Mouse (Mus musculus) hindbrain, embryonic 15.5 days (tissue): Measurements from ENCODE around the gene Wdr47. TPM values are rescaled to one million over a fixed set of nuclear protein-coding genes. Genes with fewer than 3 reads are reported as not detected.
"Not testable (repeated sequence)": the region's sequence is repeated elsewhere in the genome, so short reads cannot be mapped to it uniquely, and the experiment has no call there.

ENCODE experiments used
- ATAC-seq: fragments of 200-750 bp; cut with Nextera tagmentation; 2 replicates; pipeline ENCODE4 v1.8.0; 2017; ENCODE audit warnings: low read depth, moderate number of reproducible peaks, moderate TSS enrichment; ENCODE audit not compliant: low FRiP score
- H3K27ac ChIP-seq: fragments of 300-500 bp; sonication (generic); replicated peaks from 2 replicates; pipeline ENCODE4 v1.5.1; 2015; ENCODE audit warnings: mild to moderate bottlenecking, inconsistent platforms
- H3K27me3 ChIP-seq: fragments of 300-500 bp; sonication (generic); 2 replicates; pipeline ENCODE4 v1.6.1; 2015; ENCODE audit warnings: control low read depth, inconsistent platforms
- H3K36me3 ChIP-seq: fragments of 300-500 bp; sonication (generic); 2 replicates; pipeline ENCODE4 v1.6.1; 2015; ENCODE audit warnings: control low read depth, inconsistent platforms
- H3K4me1 ChIP-seq: fragments of 300-500 bp; sonication (generic); replicated peaks from 2 replicates; pipeline ENCODE4 v1.6.1; 2015; ENCODE audit warnings: control low read depth, inconsistent platforms
- H3K4me2 ChIP-seq: fragments of 300-500 bp; sonication (generic); 2 replicates; pipeline ENCODE4 v1.6.1; 2015; ENCODE audit warnings: moderate library complexity, mild to moderate bottlenecking, inconsistent platforms
- H3K4me3 ChIP-seq: fragments of 300-500 bp; sonication (generic); 2 replicates; pipeline ENCODE4 v1.5.1; 2015; ENCODE audit warnings: mild to moderate bottlenecking, inconsistent platforms
- H3K9ac ChIP-seq: fragments of 300-500 bp; sonication (generic); 2 replicates; pipeline ENCODE4 v1.6.1; 2015; ENCODE audit warnings: inconsistent platforms
- H3K9me3 ChIP-seq: fragments of 300-500 bp; sonication (generic); 2 replicates; pipeline ENCODE4 v1.6.1; 2016; ENCODE audit warnings: control low read depth, inconsistent platforms
- WGBS: fragments of 180-500 bp; shearing (Covaris S2); methylation state at CpG from one replicate; pipeline ENCODE4 v1.1.7; 2015; 5-methylcytosine and 5-hydroxymethylcytosine counted together
- polyA plus RNA-seq: library from polyadenylated mRNA; unstranded; fragments of >200 nt; fragmentation: Nextera tagmentation; extraction: Ambion mirVana; gene quantifications from 2 replicates; pipeline ENCODE4 v1.2.1, GENCODE M21; 2015

Wdr47 gene
- 103 and 105 TPM in 2 replicates for polyA plus RNA-seq

GRCm38 (mm10) chr3:108590786-108591529 lies at the start of gene Wdr47:
Gene Wdr47, plus strand, starts transcription at chr3:108591279.
- WGBS, result 5% methylated on average over 43 of the region's 44 CpGs
- Histone ChIP-seq H3K9ac (peak within 1 kb of the TSS; percentile 93), H3K27me3 (no peaks in the 10 kb centered on the region), H3K4me2 (peak within 1 kb of the TSS; percentile 64), H3K4me3 (peak within 1 kb of the TSS; percentile 90), H3K9me3 (no peaks in the 10 kb centered on the region), H3K4me1 (peaks cover 10% of the 10 kb centered on the region), H3K36me3 (no peaks in the 10 kb centered on the region), H3K27ac (peak within 1 kb of the TSS; percentile 94)
- ATAC-seq, result peak; percentile 98

- Histone ChIP-seq H3K4me2 (no peak overlapping the region), H3K36me3 (no peaks in the 10 kb centered on the region), H3K9ac (no peak overlapping the region), H3K27me3 (no peaks in the 10 kb centered on the region), H3K9me3 (no peaks in the 10 kb centered on the region), H3K27ac (no peak overlapping the region), H3K4me1 (0 out of 2 replicates have a peak, but pooled peaks cover 6% of the 10 kb centered on the region), H3K4me3 (no peak overlapping the region)
- 86% methylated on average over 11 of the region's 11 CpGs for WGBS
- ATAC-seq, result no peak
These were observed 48.8 kb upstream of the Wdr47 start for GRCm38 (mm10) chr3:108542299-108542698.

GRCm38 (mm10) chr3:108554111-108554561 lies 36.9 kb upstream of the Wdr47 start:
- under 1% methylated on average over 42 of the region's 42 CpGs for WGBS
- Histone ChIP-seq H3K27ac (peak overlapping the region; percentile 96), H3K27me3 (no peaks in the 10 kb centered on the region), H3K9me3 (no peaks in the 10 kb centered on the region), H3K4me3 (peak overlapping the region; percentile 92), H3K4me1 (peaks cover 6% of the 10 kb centered on the region), H3K4me2 (peak overlapping the region; percentile 84), H3K36me3 (peaks cover 24% of the 10 kb centered on the region), H3K9ac (peak overlapping the region; percentile 100)
- ATAC-seq, result peak; percentile 66; the same call in 1 of the 2 replicates

- Histone ChIP-seq H3K27ac (peak overlapping the region; percentile 96), H3K4me2 (peak overlapping the region; percentile 84), H3K4me1 (peaks cover 6% of the 10 kb centered on the region), H3K27me3 (no peaks in the 10 kb centered on the region), H3K36me3 (peaks cover 27% of the 10 kb centered on the region), H3K9me3 (no peaks in the 10 kb centered on the region), H3K4me3 (peak overlapping the region; percentile 92), H3K9ac (peak overlapping the region; percentile 100)
- WGBS, result 18% methylated on average over 21 of the region's 22 CpGs
- peak; percentile 97 for ATAC-seq
These were observed 36.3 kb upstream of the Wdr47 start for GRCm38 (mm10) chr3:108554587-108555312.

GRCm38 (mm10) chr3:108557888-108558287 lies 33.2 kb upstream of the Wdr47 start:
- Histone ChIP-seq H3K4me3 (no peak overlapping the region), H3K9me3 (no peaks in the 10 kb centered on the region), H3K27me3 (no peaks in the 10 kb centered on the region), H3K4me1 (peaks cover 20% of the 10 kb centered on the region), H3K4me2 (no peak overlapping the region), H3K36me3 (peaks cover 32% of the 10 kb centered on the region), H3K27ac (no peak overlapping the region), H3K9ac (no peak overlapping the region)
- ATAC-seq, result no peak
- WGBS, result 90% methylated on average over 4 of the region's 4 CpGs

GRCm38 (mm10) chr3:108562133-108562730 lies 28.8 kb upstream of the Wdr47 start, which contains the start of gene Tmem167b:
Gene Tmem167b, minus strand, starts transcription at chr3:108562466.
- Histone ChIP-seq H3K36me3 (peaks cover 27% of the 10 kb centered on the region), H3K4me3 (peak within 1 kb of the TSS; percentile 67), H3K9ac (peak within 1 kb of the TSS; percentile 64), H3K4me2 (peak within 1 kb of the TSS; percentile 80), H3K27me3 (no peaks in the 10 kb centered on the region), H3K27ac (peak within 1 kb of the TSS; percentile 93), H3K4me1 (peaks cover 22% of the 10 kb centered on the region), H3K9me3 (no peaks in the 10 kb centered on the region)
- ATAC-seq, result peak; percentile 98
- under 1% methylated on average over 43 of the region's 45 CpGs for WGBS

GRCm38 (mm10) chr3:108562777-108563271 lies 28.3 kb upstream of the Wdr47 start:
- peak overlapping the region; percentile 80 for H3K4me2 ChIP-seq
- H3K27ac ChIP-seq, result peak overlapping the region; percentile 93
- 15% methylated on average over 15 of the region's 15 CpGs for WGBS
- peak; percentile 73 for ATAC-seq
- H3K4me1 ChIP-seq, result peaks cover 22% of the 10 kb centered on the region
- H3K9ac ChIP-seq, result peak overlapping the region; percentile 5
- H3K27me3 ChIP-seq, result no peaks in the 10 kb centered on the region
- peak overlapping the region; percentile 67 for H3K4me3 ChIP-seq
- H3K9me3 ChIP-seq, result no peaks in the 10 kb centered on the region
- H3K36me3 ChIP-seq, result peaks cover 21% of the 10 kb centered on the region

DNA sequence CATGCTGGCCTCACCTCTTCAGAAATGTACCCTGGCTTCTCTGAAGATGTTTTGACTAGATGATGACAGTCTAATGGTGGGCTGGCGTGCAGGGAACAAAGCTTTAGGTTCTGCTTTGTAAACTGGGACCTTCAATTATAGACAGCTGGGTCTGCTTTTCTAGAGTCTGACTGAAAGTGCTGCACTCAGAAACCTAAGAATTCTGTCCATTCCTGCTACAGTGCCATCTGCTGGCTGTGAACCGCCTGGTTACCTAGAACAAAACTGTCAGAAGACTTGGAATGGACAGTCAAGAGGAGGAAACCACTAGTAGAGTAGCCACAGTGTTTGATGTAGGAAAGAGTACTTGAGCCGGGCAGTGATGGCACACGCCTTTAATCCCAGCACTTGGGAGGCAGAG lies 27.8 kb upstream of the Wdr47 start:
- H3K4me2 ChIP-seq, result peak overlapping the region; percentile 80
- peak overlapping the region; percentile 67 for H3K4me3 ChIP-seq
- ATAC-seq, result 0 out of 2 replicates have a peak, but pooled peaks have one; percentile 5
- H3K9ac ChIP-seq, result peak overlapping the region; percentile 5
- WGBS, result 6% methylated on average over 4 of the region's 4 CpGs
- no peaks in the 10 kb centered on the region for H3K9me3 ChIP-seq
- no peaks in the 10 kb centered on the region for H3K27me3 ChIP-seq
- H3K27ac ChIP-seq, result peak overlapping the region; percentile 93
- peaks cover 22% of the 10 kb centered on the region for H3K4me1 ChIP-seq
- peaks cover 16% of the 10 kb centered on the region for H3K36me3 ChIP-seq

GRCm38 (mm10) chr3:108567990-108568877 lies 22.8 kb upstream of the Wdr47 start:
- no peaks in the 10 kb centered on the region for H3K27me3 ChIP-seq
- H3K4me3 ChIP-seq, result no peak overlapping the region
- H3K4me1 ChIP-seq, result peaks cover 17% of the 10 kb centered on the region
- H3K27ac ChIP-seq, result peak overlapping the region; percentile 49
- no peaks in the 10 kb centered on the region for H3K9me3 ChIP-seq
- no peak overlapping the region for H3K9ac ChIP-seq
- no peak for ATAC-seq
- WGBS, result 10% methylated on average over 15 of the region's 15 CpGs
- no peaks in the 10 kb centered on the region for H3K36me3 ChIP-seq
- H3K4me2 ChIP-seq, result no peak overlapping the region

- not testable (repeated sequence) for H3K9me3 ChIP-seq, H3K4me2 ChIP-seq, H3K9ac ChIP-seq, H3K36me3 ChIP-seq, H3K4me3 ChIP-seq, H3K27me3 ChIP-seq, ATAC-seq, H3K27ac ChIP-seq
- peaks cover 19% of the 10 kb centered on the region for H3K4me1 ChIP-seq
- WGBS, result 58% methylated on average over 3 of the region's 3 CpGs
These were observed 21.4 kb upstream of the Wdr47 start for GRCm38 (mm10) chr3:108569636-108570035.

DNA sequence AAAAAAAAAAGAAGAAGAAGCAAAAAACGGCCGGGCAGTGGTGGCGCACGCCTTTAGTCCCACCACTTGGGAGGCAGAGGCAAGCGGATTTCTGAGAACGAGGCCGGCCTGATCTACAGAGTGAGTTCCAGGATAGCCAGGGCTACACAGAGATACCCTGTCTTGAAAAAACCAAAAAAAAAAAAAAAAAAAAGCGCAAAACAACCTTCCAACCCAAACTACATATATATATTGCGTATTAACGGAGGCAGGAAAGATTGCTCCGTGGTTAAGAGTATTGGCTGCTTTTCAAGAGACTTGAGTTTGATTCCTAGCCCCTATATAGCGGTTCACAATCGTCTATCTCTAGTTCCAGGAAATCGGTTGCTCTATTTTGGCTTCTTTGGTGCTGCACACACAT lies 20.3 kb upstream of the Wdr47 start:
- Histone ChIP-seq H3K4me3 (peak overlapping the region; percentile 63; the same call in 1 of the 2 replicates), H3K4me1 (peaks cover 19% of the 10 kb centered on the region)
- 87% methylated on average over 14 of the region's 14 CpGs for WGBS

More for the DNA sequence above, 20.3 kb upstream of the Wdr47 start:
- Histone ChIP-seq H3K27me3 (no peaks in the 10 kb centered on the region), H3K9ac (no peak overlapping the region), H3K9me3 (no peaks in the 10 kb centered on the region), H3K4me2 (peak overlapping the region; percentile 62), H3K27ac (0 out of 2 replicates have a peak overlapping the region, but pooled peaks have one; percentile 84), H3K36me3 (no peaks in the 10 kb centered on the region)
- ATAC-seq, result no peak; the same call in none of the 2 replicates
